Mouse (Mus musculus) Patski (cell line): ENCODE data around the gene Dennd6b. TPM values are rescaled to one million over a fixed set of nuclear protein-coding genes. Genes with fewer than 3 reads are reported as not detected.
A peak's percentile ranks its signal among the peaks of the same experiment; 100 is the strongest.

Source experiments
- ATAC-seq: fragments of 100-300 bp; one replicate; pipeline ENCODE4 v1.8.0; 2021
- CTCF ChIA-PET: fragments of 350-600 bp; sonication (Branson Sonifier 250); formaldehyde crosslinking; loops from one replicate; lab custom pipeline; 2022; ENCODE audit warnings: inconsistent platforms; lab: Charles Lee
- POLR2A ChIA-PET: fragments of 350-600 bp; sonication (Branson Sonifier 250); formaldehyde crosslinking; loops from one replicate; lab custom pipeline; 2022; ENCODE audit warnings: antibody characterized with exemption, inconsistent platforms; lab: Charles Lee
- DNase-seq: peaks from one replicate; pipeline ENCODE4 v3.0.0-alpha.2; 2011; ENCODE audit warnings: low read depth, low spot score
- H3K27me3 ChIP-seq: fragments of 371-371 bp; one replicate; pipeline ENCODE4 v1.5.1; 2021
- CTCF ChIP-seq: fragments of 100-300 bp; IDR thresholded peaks from one replicate; pipeline ENCODE4 v1.5.1; 2021
- in situ Hi-C: fragments of 300-500 bp; cut with MboI; formaldehyde crosslinking; loops from 3 replicates; pipeline ENCODE4 v1.11.1; 2018; ENCODE audit warnings: low pct_unique_long_range_greater_than_20kb, mixed read lengths
- polyA plus RNA-seq: library from polyadenylated mRNA; unstranded; gene quantifications from one replicate; pipeline ENCODE4 v1.2.3, GENCODE M21; 2021

The Dennd6b gene
- polyA plus RNA-seq, 1 experiment from 2014 or later = 11.3 TPM

GRCm38 (mm10) chr15:89141443-89141842 lies 54.9 kb downstream of the Dennd6b start:
- ChIA-PET POLR2A (interaction anchor here (0.5 to 1.2 kb wide), 2 partner anchors 14 to 62 kb away, joined by 3 read pairs; no protein-coding TSS in a partner anchor), CTCF (interaction anchor here (1.2 to 1.5 kb wide), 3 partner anchors 8 to 55 kb away, joined by 3 to 4 read pairs (median 4); partner anchors contain the start of gene Dennd6b)
- no peak for ATAC-seq
- H3K27me3 ChIP-seq = no peaks in the 10 kb centered on the region
- TF ChIP-seq CTCF = no peak
- in situ Hi-C loops = no loop called here
- DNase-seq = no peak

- DNase-seq = no peak
- in situ Hi-C loops = no loop called here
These were observed 55.5 kb downstream of the Dennd6b start, which contains the start of gene Mapk12 for GRCm38 (mm10) chr15:89140659-89141252. Mapk12 (minus strand) TSS chr15:89140703.

GRCm38 (mm10) chr15:89140048-89140658 lies 56.1 kb downstream of the Dennd6b start:
- H3K27me3 ChIP-seq = no peaks in the 10 kb centered on the region
- CTCF ChIA-PET = interaction anchor here (1.0 to 1.5 kb wide), 2 partner anchors 10 to 12 kb away, joined by 4 read pairs; partner anchors contain the start of gene Hdac10
- no peak for DNase-seq
- no peak for TF ChIP-seq CTCF
- peak; percentile 57 for ATAC-seq
- POLR2A ChIA-PET = no interaction called here
- in situ Hi-C loops = no loop called here

More at GRCm38 (mm10) chr15:89140659-89141252, 55.5 kb downstream of the Dennd6b start, which contains the start of gene Mapk12:
- ChIA-PET CTCF (interaction anchor here (1.2 to 1.5 kb wide), 3 partner anchors 9 to 55 kb away, joined by 3 to 4 read pairs (median 4); partner anchors contain the start of gene Dennd6b), POLR2A (interaction anchor here (0.5 to 1.2 kb wide), 2 partner anchors 14 to 29 kb away, joined by 3 read pairs; no protein-coding TSS in a partner anchor)
- no peak for TF ChIP-seq CTCF
- no peaks in the 10 kb centered on the region for H3K27me3 ChIP-seq
- peak; percentile 10 for ATAC-seq

- no peak for ATAC-seq
- no peak for DNase-seq
- no peaks in the 10 kb centered on the region for H3K27me3 ChIP-seq
- TF ChIP-seq CTCF = no peak
- in situ Hi-C loops = no loop called here
- ChIA-PET POLR2A (interaction anchor here (0.8 kb wide), 1 partner anchor 10 kb away, joined by 3 read pairs; the partner anchor contains the start of gene Hdac10), CTCF (interaction anchor here (2.5 kb wide), 1 partner anchor 10 kb away, joined by 9 read pairs; the partner anchor contains the start of gene Hdac10)
These were observed 57.8 kb downstream of the Dennd6b start for GRCm38 (mm10) chr15:89138531-89138930.

- ChIA-PET POLR2A (interaction anchor here (0.8 kb wide), 1 partner anchor 10 kb away, joined by 3 read pairs; the partner anchor contains the start of gene Hdac10), CTCF (interaction anchor here (2.5 kb wide), 1 partner anchor 9 kb away, joined by 9 read pairs; the partner anchor contains the start of gene Hdac10)
- no peak for TF ChIP-seq CTCF
- DNase-seq (no peak), ATAC-seq (no peak)
- in situ Hi-C loops = no loop called here
- no peaks in the 10 kb centered on the region for H3K27me3 ChIP-seq
These were observed 58.3 kb downstream of the Dennd6b start for GRCm38 (mm10) chr15:89138046-89138405.

GRCm38 (mm10) chr15:89137378-89138045 lies 58.8 kb downstream of the Dennd6b start:
- in situ Hi-C loops = no loop called here
- TF ChIP-seq CTCF = no peak
- DNase-seq (no peak), ATAC-seq (no peak)
- no peaks in the 10 kb centered on the region for H3K27me3 ChIP-seq
- ChIA-PET CTCF (interaction anchor here (2.5 kb wide), 1 partner anchor 9 kb away, joined by 9 read pairs; the partner anchor contains the start of gene Hdac10), POLR2A (no interaction called here)

- no peaks in the 10 kb centered on the region for H3K27me3 ChIP-seq
- ChIA-PET POLR2A (no interaction called here), CTCF (interaction anchor here (2.5 kb wide), 1 partner anchor 8 kb away, joined by 9 read pairs; the partner anchor contains the start of gene Hdac10)
- no peak for DNase-seq
- in situ Hi-C loops = no loop called here
- no peak for ATAC-seq
- no peak for TF ChIP-seq CTCF
These were observed 59.7 kb downstream of the Dennd6b start for GRCm38 (mm10) chr15:89136461-89137155.

Other genes with a start within 250 kb of the Dennd6b start
- 0.03 TPM for gene Ttll8, start 242.1 kb downstream of the Dennd6b start, polyA plus RNA-seq
- gene Mlc1, start 217.5 kb downstream of the Dennd6b start, polyA plus RNA-seq = 0.06 TPM
- gene Mov10l1, start 213.6 kb downstream of the Dennd6b start, polyA plus RNA-seq = not detected
- gene Panx2, start 136.8 kb downstream of the Dennd6b start, polyA plus RNA-seq = 0.12 TPM
- gene Trabd, start 121.4 kb downstream of the Dennd6b start, polyA plus RNA-seq = 44.7 TPM
- gene Selenoo, start 107.4 kb downstream of the Dennd6b start, polyA plus RNA-seq = 31.1 TPM
- gene Tubgcp6, start 73.4 kb downstream of the Dennd6b start, polyA plus RNA-seq = 17.6 TPM
- gene Hdac10, start 67.8 kb downstream of the Dennd6b start, polyA plus RNA-seq = 15.0 TPM
- 7.1 TPM for gene Mapk12, start 55.8 kb downstream of the Dennd6b start, polyA plus RNA-seq
- 16.3 TPM for gene Mapk11, start 46.9 kb downstream of the Dennd6b start, polyA plus RNA-seq
- gene Plxnb2, start 15.7 kb downstream of the Dennd6b start, polyA plus RNA-seq = 444 TPM
- gene Ppp6r2, start 15.1 kb upstream of the Dennd6b start, polyA plus RNA-seq = 37.2 TPM
- gene Sbf1, start 118.8 kb upstream of the Dennd6b start, polyA plus RNA-seq = 150 TPM
- 0.14 TPM for gene Adm2, start 126.2 kb upstream of the Dennd6b start, polyA plus RNA-seq
- not detected for gene Miox, start 137.9 kb upstream of the Dennd6b start, polyA plus RNA-seq
- gene Lmf2, start 159.2 kb upstream of the Dennd6b start, polyA plus RNA-seq = 65.9 TPM
- 106 TPM for gene Ncaph2, start 159.2 kb upstream of the Dennd6b start, polyA plus RNA-seq
- gene Sco2, start 177.3 kb upstream of the Dennd6b start, polyA plus RNA-seq = 24.2 TPM
- gene Tymp, start 180.5 kb upstream of the Dennd6b start, polyA plus RNA-seq = 3.0 TPM
- gene Odf3b, start 182.8 kb upstream of the Dennd6b start, polyA plus RNA-seq = 0.36 TPM
- gene Klhdc7b, start 188.4 kb upstream of the Dennd6b start, polyA plus RNA-seq = not detected
- gene Syce3, start 214.0 kb upstream of the Dennd6b start, polyA plus RNA-seq = not detected
- gene Cpt1b, start 229.4 kb upstream of the Dennd6b start, polyA plus RNA-seq = 1.7 TPM
- 1.3 TPM for gene C730034F03Rik, start 233.1 kb upstream of the Dennd6b start, polyA plus RNA-seq
- gene Gm44502, start 233.2 kb upstream of the Dennd6b start, polyA plus RNA-seq = not detected
- gene Chkb, start 233.4 kb upstream of the Dennd6b start, polyA plus RNA-seq = 63.5 TPM